Mouse (Mus musculus) ES-E14 (cell line): ENCODE measurements around the gene Dmrt3.

ENCODE experiments used
- HCFC1 ChIP-seq: IDR thresholded peaks from 2 replicates; pipeline ENCODE4 v1.6.1; 2012; ENCODE audit warnings: low read length, inconsistent platforms, borderline replicate concordance; ENCODE audit not compliant: insufficient read depth
- MAFK ChIP-seq: IDR thresholded peaks from 2 replicates; pipeline ENCODE4 v1.6.1; 2014; ENCODE audit warnings: mild to moderate bottlenecking, low read depth, low read length, inconsistent platforms; ENCODE audit not compliant: insufficient read depth
- ZC3H11A ChIP-seq: IDR thresholded peaks from 2 replicates; pipeline ENCODE4 v1.6.1; 2012; ENCODE audit warnings: low read depth, mild to moderate bottlenecking, inconsistent platforms, low read length, borderline replicate concordance
- ZNF384 ChIP-seq: IDR thresholded peaks from 2 replicates; pipeline ENCODE4 v1.6.1; 2012; ENCODE audit warnings: low read depth, low read length, inconsistent platforms

DNA sequence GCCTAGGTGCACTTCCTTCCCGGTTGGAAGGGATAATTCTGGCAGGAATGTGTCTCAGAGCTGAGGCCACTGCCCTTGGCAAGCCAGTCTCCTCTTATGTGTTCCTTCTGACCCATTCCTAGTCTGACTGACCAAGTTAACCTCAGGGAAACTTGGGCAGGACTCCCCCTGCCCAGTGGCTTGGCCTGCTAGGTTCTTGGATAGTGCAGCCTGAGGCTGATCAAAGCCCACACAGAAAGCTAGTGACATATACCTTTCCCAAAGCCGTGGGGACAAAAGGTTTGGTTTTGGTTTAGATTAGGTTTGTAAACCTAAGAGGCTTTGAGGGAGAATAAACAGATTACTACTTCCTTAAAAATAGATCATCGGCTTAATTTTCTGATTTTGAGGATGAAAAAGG is 37.0 kb downstream of the Dmrt3 start:
- TF ChIP-seq ZNF384 (no peak), ZC3H11A (no peak), HCFC1 (no peak), MAFK (no peak)
